Mouse (Mus musculus) thymus, adult 18-20 months (tissue): ENCODE data around the gene Psg16.
"Not testable (repeated sequence)": the region's sequence is repeated elsewhere in the genome, so short reads cannot be mapped to it uniquely, and the experiment has no call there.

Source experiments
- DNase-seq, 2 experiments: peaks; one replicate each; pipeline ENCODE4 v3.0.0; 2022; ENCODE audit warnings: mixed read lengths in 2 of 2

The Psg16 gene

GRCm38 (mm10) chr7:17056081-17056581 lies 17.7 kb upstream of the Psg16 start:
- peak; percentile 57 to 69 for DNase-seq

GRCm38 (mm10) chr7:17056601-17057523 lies 17.0 kb upstream of the Psg16 start:
- DNase-seq = no peak

GRCm38 (mm10) chr7:17058071-17058689 lies 15.7 kb upstream of the Psg16 start:
- DNase-seq = peak in 1 of 2 experiments; percentile 58

GRCm38 (mm10) chr7:17058816-17059462 lies 14.9 kb upstream of the Psg16 start:
- no peak for DNase-seq

GRCm38 (mm10) chr7:17059463-17059844 lies 14.4 kb upstream of the Psg16 start:
- DNase-seq = no peak

- peak in 1 of 2 experiments; percentile 29 for DNase-seq
Measured at GRCm38 (mm10) chr7:17060031-17060781, 13.6 kb upstream of the Psg16 start.

GRCm38 (mm10) chr7:17060782-17061605 lies 12.8 kb upstream of the Psg16 start:
- no peak for DNase-seq

GRCm38 (mm10) chr7:17062389-17062788 lies 11.5 kb upstream of the Psg16 start, which contains the start of gene Hif3a:
TSS of gene Hif3a (minus strand) at chr7:17062427.
- no peak for DNase-seq

GRCm38 (mm10) chr7:17062845-17063244 lies 11.0 kb upstream of the Psg16 start:
- DNase-seq = no peak

GRCm38 (mm10) chr7:17065620-17066019 lies 8.2 kb upstream of the Psg16 start:
- DNase-seq = no peak

- peak in 1 of 2 experiments; percentile 44 for DNase-seq
Measured at GRCm38 (mm10) chr7:17066412-17066811, 7.4 kb upstream of the Psg16 start.

GRCm38 (mm10) chr7:17067000-17067399 lies 6.8 kb upstream of the Psg16 start:
- no peak for DNase-seq

GRCm38 (mm10) chr7:17067651-17068050 lies 6.2 kb upstream of the Psg16 start:
- not testable (repeated sequence) for DNase-seq

- DNase-seq = no peak
Measured at GRCm38 (mm10) chr7:17073513-17073903, 332 bp upstream of the Psg16 start.

- no peak for DNase-seq
Measured at GRCm38 (mm10) chr7:17076542-17076941, 2.7 kb downstream of the Psg16 start.

GRCm38 (mm10) chr7:17078076-17078654 lies 4.3 kb downstream of the Psg16 start:
- no peak for DNase-seq

- DNase-seq = no peak
Measured at GRCm38 (mm10) chr7:17082766-17083165, 8.9 kb downstream of the Psg16 start.

- DNase-seq = no peak
Measured at GRCm38 (mm10) chr7:17087731-17088130, 13.9 kb downstream of the Psg16 start.

GRCm38 (mm10) chr7:17090058-17090585 lies 16.3 kb downstream of the Psg16 start:
- no peak for DNase-seq

- peak in 1 of 2 experiments; percentile 9 for DNase-seq
Measured at GRCm38 (mm10) chr7:17091280-17091679, 17.4 kb downstream of the Psg16 start.

- DNase-seq = not testable (repeated sequence)
Measured at GRCm38 (mm10) chr7:17101631-17102030, 27.8 kb downstream of the Psg16 start.
